Mouse (Mus musculus) heart, adult 2 months (tissue): ENCODE results near the gene Uqcr10. TPM values are rescaled to one million over a fixed set of nuclear protein-coding genes. Genes with fewer than 3 reads are reported as not detected.

ENCODE experiments used
- DNase-seq, 2 experiments: peaks; one replicate each; pipeline ENCODE4 v3.0.0; 2021
- H3K27ac ChIP-seq: fragments of 200-600 bp; 2 replicates; pipeline ENCODE4 v1.8.1; 2022
- H3K27me3 ChIP-seq: fragments of 200-500 bp; 2 replicates; pipeline ENCODE4 v1.6.1; 2012; ENCODE audit warnings: mild to moderate bottlenecking, low read length, inconsistent platforms, mixed read lengths; ENCODE audit not compliant: control insufficient read depth, insufficient read depth
- H3K36me3 ChIP-seq: fragments of 200-500 bp; 2 replicates; pipeline ENCODE4 v1.6.1; 2012; ENCODE audit warnings: low read length, inconsistent platforms; ENCODE audit not compliant: control insufficient read depth, insufficient read depth
- H3K4me1 ChIP-seq: fragments of 200-500 bp; 2 replicates; pipeline ENCODE4 v1.6.1; 2011; ENCODE audit warnings: low read length; ENCODE audit not compliant: control insufficient read depth, insufficient read depth
- H3K4me3 ChIP-seq: fragments of 200-600 bp; 2 replicates; pipeline ENCODE4 v1.8.1; 2022
- H3K79me2 ChIP-seq: fragments of 200-500 bp; replicated peaks from 2 replicates; pipeline ENCODE4 v1.6.1; 2012; ENCODE audit warnings: mild to moderate bottlenecking, inconsistent platforms, low read length, moderate library complexity, mixed read lengths; ENCODE audit not compliant: control insufficient read depth, insufficient read depth
- H3K9ac ChIP-seq: fragments of 200-500 bp; 2 replicates; pipeline ENCODE4 v1.6.1; 2012; ENCODE audit warnings: low read depth, mild to moderate bottlenecking, control low read depth, inconsistent platforms, low read length, mixed read lengths
- CTCF ChIP-seq: fragments of 200-600 bp; IDR thresholded peaks from 2 replicates; pipeline ENCODE4 v1.8.1; 2022; ENCODE audit warnings: antibody characterized with exemption, mild to moderate bottlenecking, moderate library complexity
- EP300 ChIP-seq: fragments of 200-500 bp; IDR thresholded peaks from 2 replicates; pipeline ENCODE4 v1.6.1; 2011; ENCODE audit warnings: low read depth, low read length, control low read depth; ENCODE audit not compliant: insufficient read depth
- POLR2A ChIP-seq: fragments of 200-500 bp; IDR thresholded peaks from 2 replicates; pipeline ENCODE4 v1.6.1; 2011; ENCODE audit warnings: mild to moderate bottlenecking, low read depth, low read length, control low read depth; ENCODE audit not compliant: insufficient read depth
- WGBS: fragments of 180-500 bp; shearing (Covaris S2); methylation state at CpG from one replicate; pipeline ENCODE4 v1.1.7; 2018; 5-methylcytosine and 5-hydroxymethylcytosine counted together
- intact Hi-C: fragments of 180-260 bp; cut with DNase I; formaldehyde crosslinking; loops from one replicate; pipeline ENCODE4 v1.15.1; 2025
- polyA plus RNA-seq: library from polyadenylated mRNA; depleted of rRNA; stranded (reverse); fragments of >200 nt; gene quantifications from 2 replicates; pipeline ENCODE4 v1.2.3, GENCODE M21; 2012
- total RNA-seq, 2 experiments: library from RNA; stranded (reverse); gene quantifications; 2 replicates each; pipeline ENCODE4 v1.2.3; 2021

Gene Uqcr10
- total and polyA plus RNA-seq, 3 experiments, result 1,404 to 2,149 (median 1,617) TPM

- peaks cover 5% of the 10 kb centered on the region for H3K36me3 ChIP-seq
- H3K9ac ChIP-seq, result peak overlapping the region; percentile 72
- peak overlapping the region; percentile 86 for H3K4me3 ChIP-seq
- no peaks in the 10 kb centered on the region; the same call in 1 of the 2 replicates for H3K79me2 ChIP-seq
- no peaks in the 10 kb centered on the region for H3K27me3 ChIP-seq
- H3K4me1 ChIP-seq, result no peaks in the 10 kb centered on the region; the same call in 1 of the 2 replicates
- H3K27ac ChIP-seq, result peak overlapping the region; percentile 96
- intact Hi-C loops, result loop anchor here (5.0 kb wide), 1 partner anchor 142 kb away; the partner anchor contains the start of gene Nf2
- no peak for TF ChIP-seq POLR2A
- TF ChIP-seq EP300, result no peak
- no peak for TF ChIP-seq CTCF
- no peak for DNase-seq
- WGBS, result 12% methylated on average over 4 of the region's 4 CpGs
These were observed 1.0 kb upstream of the Uqcr10 start for GRCm38 (mm10) chr11:4705178-4705577.

- Histone ChIP-seq H3K4me1 (no peaks in the 10 kb centered on the region; the same call in 1 of the 2 replicates), H3K27ac (peak overlapping the region; percentile 96), H3K79me2 (no peaks in the 10 kb centered on the region; the same call in 1 of the 2 replicates), H3K27me3 (no peaks in the 10 kb centered on the region), H3K9ac (peak overlapping the region; percentile 87), H3K36me3 (peaks cover 5% of the 10 kb centered on the region), H3K4me3 (peak overlapping the region; percentile 86)
- intact Hi-C loops, result loop anchor here (5.0 kb wide), 2 partner anchors 111 to 196 kb away; partner anchors contain the start of gene Mtmr3
- DNase-seq, result no peak
- WGBS, result 3% methylated on average over 12 of the region's 12 CpGs
- TF ChIP-seq CTCF, result no peak
- TF ChIP-seq POLR2A, result no peak
- TF ChIP-seq EP300, result no peak
These were observed 462 bp downstream of the Uqcr10 start for GRCm38 (mm10) chr11:4703688-4704071.

GRCm38 (mm10) chr11:4700726-4701125 lies 3.4 kb downstream of the Uqcr10 start:
- H3K27ac ChIP-seq, result no peak overlapping the region
- TF ChIP-seq POLR2A, result no peak
- no peak for TF ChIP-seq EP300
- TF ChIP-seq CTCF, result no peak
- peaks cover 3% of the 10 kb centered on the region for H3K4me1 ChIP-seq
- intact Hi-C loops, result loop anchor here (5.0 kb wide), 2 partner anchors 108 to 193 kb away; partner anchors contain the start of gene Mtmr3
- no peak overlapping the region for H3K4me3 ChIP-seq
- no peak overlapping the region for H3K9ac ChIP-seq
- DNase-seq, result no peak
- peaks cover 5% of the 10 kb centered on the region for H3K36me3 ChIP-seq
- H3K27me3 ChIP-seq, result no peaks in the 10 kb centered on the region
- 76% methylated on average over 8 of the region's 8 CpGs for WGBS
- no peaks in the 10 kb centered on the region; the same call in 1 of the 2 replicates for H3K79me2 ChIP-seq

- intact Hi-C loops, result no loop called here
- peak; percentile 70 for DNase-seq
- WGBS, result 27% methylated on average over 7 of the region's 7 CpGs
- Histone ChIP-seq H3K9ac (no peak overlapping the region), H3K4me1 (peaks cover 3% of the 10 kb centered on the region), H3K4me3 (no peak overlapping the region), H3K36me3 (peaks cover 5% of the 10 kb centered on the region), H3K27me3 (no peaks in the 10 kb centered on the region), H3K79me2 (no peaks in the 10 kb centered on the region), H3K27ac (no peak overlapping the region)
- TF ChIP-seq CTCF (peak; percentile 59), EP300 (no peak)
These were observed 6.8 kb downstream of the Uqcr10 start for GRCm38 (mm10) chr11:4697043-4697983.

GRCm38 (mm10) chr11:4692162-4692561 lies 12.0 kb downstream of the Uqcr10 start:
- H3K4me1 ChIP-seq, result peaks cover 1% of the 10 kb centered on the region

GRCm38 (mm10) chr11:4691213-4691612 lies 12.9 kb downstream of the Uqcr10 start:
- DNase-seq, result no peak
- intact Hi-C loops, result no loop called here
- TF ChIP-seq CTCF (no peak), EP300 (no peak), POLR2A (no peak)
- Histone ChIP-seq H3K79me2 (no peaks in the 10 kb centered on the region), H3K27me3 (no peaks in the 10 kb centered on the region), H3K4me3 (no peak overlapping the region), H3K4me1 (no peaks in the 10 kb centered on the region), H3K36me3 (no peaks in the 10 kb centered on the region), H3K27ac (no peak overlapping the region), H3K9ac (no peak overlapping the region)
- 30% methylated on average over 10 of the region's 10 CpGs for WGBS

More at GRCm38 (mm10) chr11:4692162-4692561, 12.0 kb downstream of the Uqcr10 start:
- Histone ChIP-seq H3K27me3 (no peaks in the 10 kb centered on the region), H3K9ac (no peak overlapping the region), H3K4me3 (no peak overlapping the region), H3K36me3 (no peaks in the 10 kb centered on the region), H3K79me2 (no peaks in the 10 kb centered on the region), H3K27ac (no peak overlapping the region)
- intact Hi-C loops, result no loop called here
- 89% methylated on average over 11 of the region's 11 CpGs for WGBS
- no peak for DNase-seq
- no peak for TF ChIP-seq POLR2A
- no peak for TF ChIP-seq EP300
- no peak for TF ChIP-seq CTCF
